Mouse (Mus musculus) heart, embryonic 10.5 days (tissue): ENCODE results near the gene Dnajb8. TPM values are rescaled to one million over a fixed set of nuclear protein-coding genes. Genes with fewer than 3 reads are reported as not detected.

Source experiments
- DNase-seq: peaks from one replicate; pipeline ENCODE4 v3.0.0-alpha.2; 2017; ENCODE audit warnings: low spot score
- H3K27ac ChIP-seq: fragments of 300-500 bp; sonication (generic); 2 replicates; pipeline ENCODE4 v1.5.1; 2016; ENCODE audit warnings: mild to moderate bottlenecking
- H3K27me3 ChIP-seq: fragments of 300-500 bp; sonication (generic); 2 replicates; pipeline ENCODE4 v1.6.1; 2016; ENCODE audit warnings: mild to moderate bottlenecking; ENCODE audit not compliant: poor library complexity, insufficient read depth, severe bottlenecking
- H3K36me3 ChIP-seq: fragments of 300-500 bp; sonication (generic); 2 replicates; pipeline ENCODE4 v1.6.1; 2016; ENCODE audit warnings: mild to moderate bottlenecking, moderate library complexity
- H3K4me1 ChIP-seq: fragments of 300-500 bp; sonication (generic); 2 replicates; pipeline ENCODE4 v1.6.1; 2016; ENCODE audit warnings: mild to moderate bottlenecking
- H3K4me3 ChIP-seq: fragments of 300-500 bp; sonication (generic); 2 replicates; pipeline ENCODE4 v1.5.1; 2016; ENCODE audit warnings: mild to moderate bottlenecking, moderate library complexity
- H3K9me3 ChIP-seq: fragments of 300-500 bp; sonication (generic); 2 replicates; pipeline ENCODE4 v1.6.1; 2016; ENCODE audit warnings: mild to moderate bottlenecking, moderate library complexity
- WGBS: fragments of 180-500 bp; shearing (Covaris S2); methylation state at CpG from one replicate; pipeline ENCODE4 v1.1.7; 2016; 5-methylcytosine and 5-hydroxymethylcytosine counted together
- polyA plus RNA-seq: library from polyadenylated mRNA; unstranded; fragments of >200 nt; fragmentation: Nextera tagmentation; extraction: Ambion mirVana; gene quantifications from 2 replicates; pipeline ENCODE4 v1.2.1, GENCODE M21; 2016

Dnajb8 gene
- polyA plus RNA-seq, 1 experiment from 2014 or later, result not detected

DNA sequence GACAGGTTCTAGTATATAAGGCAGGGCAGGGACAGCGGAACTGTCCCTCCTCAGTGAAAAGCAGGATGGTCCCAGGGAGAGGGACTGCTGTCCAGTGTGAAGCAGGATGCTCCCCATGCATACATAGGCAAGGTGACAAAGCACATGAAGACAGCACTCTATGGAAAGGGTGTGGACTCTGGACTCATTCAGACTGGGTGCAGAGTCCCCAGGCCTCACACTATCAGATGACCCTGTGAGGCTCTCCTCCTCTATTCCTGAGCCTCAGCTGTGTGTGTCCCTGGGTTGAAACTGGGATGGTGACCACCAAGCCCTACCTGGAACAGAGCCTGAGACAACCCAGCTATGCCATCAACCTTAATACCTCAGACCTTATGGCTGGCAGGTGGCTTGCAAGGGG, 29.3 kb downstream of the Dnajb8 start:
- H3K4me3 ChIP-seq, result no peak overlapping the region
- no peaks in the 10 kb centered on the region for H3K9me3 ChIP-seq
- H3K4me1 ChIP-seq, result peaks cover 60% of the 10 kb centered on the region
- WGBS, result 92% methylated on average over 1 of the region's 1 CpGs
- H3K36me3 ChIP-seq, result 0 out of 2 replicates have a peak, but pooled peaks cover under 1% of the 10 kb centered on the region
- peaks cover 37% of the 10 kb centered on the region for H3K27me3 ChIP-seq
- no peak for DNase-seq
- no peak overlapping the region for H3K27ac ChIP-seq

- peaks cover 4% of the 10 kb centered on the region for H3K36me3 ChIP-seq
- H3K4me1 ChIP-seq, result peaks cover 61% of the 10 kb centered on the region
- no peak overlapping the region for H3K4me3 ChIP-seq
- no peak overlapping the region for H3K27ac ChIP-seq
- 41% methylated on average over 7 of the region's 7 CpGs for WGBS
- peaks cover 35% of the 10 kb centered on the region for H3K27me3 ChIP-seq
- DNase-seq, result no peak
- H3K9me3 ChIP-seq, result no peaks in the 10 kb centered on the region
These were observed 29.9 kb downstream of the Dnajb8 start for GRCm38 (mm10) chr6:88251798-88252478.

DNA sequence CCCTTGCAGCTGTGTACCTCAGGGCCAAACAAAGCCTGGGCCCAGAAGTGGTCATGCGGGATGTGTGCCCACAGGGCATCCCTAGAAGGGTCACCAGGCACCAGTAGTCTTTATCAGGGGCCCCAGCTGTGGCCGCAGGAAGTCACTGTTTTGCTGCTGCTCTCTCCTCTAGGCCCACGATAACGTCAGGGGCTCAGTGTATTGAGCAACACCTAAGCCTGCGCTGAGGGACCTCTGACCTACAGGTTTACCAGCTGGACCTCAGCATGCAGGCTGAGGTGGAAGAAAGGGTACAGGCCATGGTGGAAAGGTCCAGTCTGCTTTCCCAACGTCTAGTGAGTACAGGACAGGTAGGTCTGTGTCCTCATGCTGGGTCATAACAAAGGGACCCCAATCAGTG, 32.0 kb downstream of the Dnajb8 start:
- Histone ChIP-seq H3K27ac (no peak overlapping the region), H3K4me1 (peaks cover 53% of the 10 kb centered on the region), H3K27me3 (peaks cover 35% of the 10 kb centered on the region), H3K36me3 (peaks cover 13% of the 10 kb centered on the region), H3K4me3 (no peak overlapping the region), H3K9me3 (no peaks in the 10 kb centered on the region)
- 47% methylated on average over 6 of the region's 6 CpGs for WGBS
- no peak for DNase-seq

DNA sequence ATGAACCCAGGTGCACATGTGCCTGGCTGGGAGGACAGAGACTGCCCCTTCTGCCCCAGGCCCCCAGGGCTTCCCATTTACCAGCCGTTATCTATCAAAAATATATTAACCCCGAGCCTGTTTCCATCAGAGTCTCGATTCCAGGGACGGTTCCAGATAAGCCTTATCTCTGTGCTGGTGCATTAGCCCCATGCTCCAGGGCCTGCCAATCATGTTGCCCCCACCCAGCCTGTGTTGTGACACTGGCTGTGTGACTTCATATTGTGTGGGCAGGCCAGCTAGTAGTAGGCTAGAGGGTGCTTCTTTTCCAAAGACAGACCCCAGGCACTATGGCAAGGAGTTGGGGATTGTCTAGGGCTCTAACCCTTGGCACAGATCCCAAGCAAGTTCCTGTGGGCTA, 33.4 kb downstream of the Dnajb8 start:
- WGBS, result 17% methylated on average over 4 of the region's 4 CpGs
- DNase-seq, result no peak
- peaks cover 25% of the 10 kb centered on the region for H3K27me3 ChIP-seq
- no peaks in the 10 kb centered on the region for H3K9me3 ChIP-seq
- H3K4me3 ChIP-seq, result no peak overlapping the region
- H3K36me3 ChIP-seq, result peaks cover 13% of the 10 kb centered on the region
- H3K4me1 ChIP-seq, result peaks cover 52% of the 10 kb centered on the region
- no peak overlapping the region for H3K27ac ChIP-seq

- no peak for DNase-seq
- peaks cover 40% of the 10 kb centered on the region for H3K4me1 ChIP-seq
- H3K9me3 ChIP-seq, result no peaks in the 10 kb centered on the region
- peaks cover 17% of the 10 kb centered on the region; the same call in 1 of the 2 replicates for H3K27me3 ChIP-seq
- H3K4me3 ChIP-seq, result no peak overlapping the region
- H3K36me3 ChIP-seq, result peaks cover 13% of the 10 kb centered on the region
- 80% methylated on average over 3 of the region's 3 CpGs for WGBS
- H3K27ac ChIP-seq, result no peak overlapping the region
These were observed 37.6 kb downstream of the Dnajb8 start for GRCm38 (mm10) chr6:88259621-88260020.

- no peak for DNase-seq
- no peak overlapping the region for H3K4me3 ChIP-seq
- H3K4me1 ChIP-seq, result peaks cover 31% of the 10 kb centered on the region
- no peak overlapping the region for H3K27ac ChIP-seq
- H3K27me3 ChIP-seq, result peaks cover 11% of the 10 kb centered on the region; the same call in 1 of the 2 replicates
- H3K9me3 ChIP-seq, result no peaks in the 10 kb centered on the region
- 74% methylated on average over 3 of the region's 3 CpGs for WGBS
- peaks cover 13% of the 10 kb centered on the region for H3K36me3 ChIP-seq
These were observed 38.6 kb downstream of the Dnajb8 start for GRCm38 (mm10) chr6:88260645-88261044.

DNA sequence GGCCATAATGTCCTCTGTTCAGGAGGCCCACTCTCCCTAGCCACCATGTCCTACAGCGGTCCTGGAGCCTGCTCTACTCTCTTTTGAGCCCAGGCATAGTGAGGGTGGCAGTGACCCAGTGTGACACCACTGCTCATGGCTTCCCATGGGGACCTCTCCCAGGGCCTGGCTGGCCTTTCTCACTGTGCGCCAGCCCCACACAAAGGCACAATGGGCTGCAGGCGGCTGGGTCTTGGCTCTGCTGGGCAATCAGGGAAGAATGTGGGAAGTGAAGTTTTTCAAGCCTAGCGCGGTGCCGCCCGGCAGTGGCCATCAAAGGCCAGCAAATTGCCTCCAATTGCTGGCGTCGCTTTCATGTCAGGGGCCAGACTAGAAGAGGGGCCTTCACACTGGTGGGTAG, 40.1 kb downstream of the Dnajb8 start:
- Histone ChIP-seq H3K27ac (0 out of 2 replicates have a peak overlapping the region, but pooled peaks have one; percentile 19), H3K36me3 (peaks cover 8% of the 10 kb centered on the region; the same call in 1 of the 2 replicates), H3K4me1 (peaks cover 20% of the 10 kb centered on the region), H3K9me3 (no peaks in the 10 kb centered on the region), H3K27me3 (peaks cover 9% of the 10 kb centered on the region; the same call in 1 of the 2 replicates), H3K4me3 (no peak overlapping the region)
- WGBS, result 57% methylated on average over 9 of the region's 9 CpGs
- DNase-seq, result no peak

DNA sequence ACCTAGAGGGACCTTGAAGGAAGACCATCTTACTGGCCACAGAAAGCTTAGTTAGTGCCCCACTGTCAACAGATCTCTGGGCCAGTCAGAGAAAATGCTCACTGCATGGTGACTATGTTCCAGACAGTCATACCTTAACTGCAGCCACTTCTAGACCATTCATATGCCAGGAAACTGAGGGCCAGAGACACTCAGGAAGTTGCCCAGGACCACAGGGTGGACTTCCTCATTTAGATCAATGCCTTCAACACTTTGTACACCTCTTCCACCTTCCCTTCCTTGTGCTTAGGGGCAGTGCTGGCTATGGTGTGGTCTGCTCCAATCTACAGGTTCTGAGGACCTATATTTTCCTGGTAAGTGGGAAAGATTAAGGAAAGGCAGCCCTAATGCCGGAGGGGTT, 43.3 kb downstream of the Dnajb8 start:
- Histone ChIP-seq H3K36me3 (no peaks in the 10 kb centered on the region), H3K4me3 (no peak overlapping the region), H3K27ac (no peak overlapping the region), H3K4me1 (peaks cover 31% of the 10 kb centered on the region), H3K27me3 (peaks cover 9% of the 10 kb centered on the region; the same call in 1 of the 2 replicates), H3K9me3 (no peaks in the 10 kb centered on the region)
- 77% methylated on average over 1 of the region's 1 CpGs for WGBS
- DNase-seq, result no peak

- peaks cover 9% of the 10 kb centered on the region; the same call in 1 of the 2 replicates for H3K27me3 ChIP-seq
- DNase-seq, result no peak
- no peaks in the 10 kb centered on the region for H3K9me3 ChIP-seq
- H3K4me3 ChIP-seq, result no peak overlapping the region
- no peaks in the 10 kb centered on the region for H3K36me3 ChIP-seq
- WGBS, result 71% methylated on average over 3 of the region's 3 CpGs
- H3K4me1 ChIP-seq, result peaks cover 31% of the 10 kb centered on the region
- H3K27ac ChIP-seq, result no peak overlapping the region
These were observed 44.0 kb downstream of the Dnajb8 start for GRCm38 (mm10) chr6:88266055-88266454.

- peaks cover 9% of the 10 kb centered on the region; the same call in 1 of the 2 replicates for H3K27me3 ChIP-seq
- no peak overlapping the region for H3K4me3 ChIP-seq
- no peaks in the 10 kb centered on the region for H3K36me3 ChIP-seq
- H3K27ac ChIP-seq, result no peak overlapping the region
- DNase-seq, result no peak
- WGBS, result 62% methylated on average over 3 of the region's 3 CpGs
- H3K9me3 ChIP-seq, result no peaks in the 10 kb centered on the region
- H3K4me1 ChIP-seq, result peaks cover 29% of the 10 kb centered on the region
These were observed 45.0 kb downstream of the Dnajb8 start for GRCm38 (mm10) chr6:88267068-88267467.

DNA sequence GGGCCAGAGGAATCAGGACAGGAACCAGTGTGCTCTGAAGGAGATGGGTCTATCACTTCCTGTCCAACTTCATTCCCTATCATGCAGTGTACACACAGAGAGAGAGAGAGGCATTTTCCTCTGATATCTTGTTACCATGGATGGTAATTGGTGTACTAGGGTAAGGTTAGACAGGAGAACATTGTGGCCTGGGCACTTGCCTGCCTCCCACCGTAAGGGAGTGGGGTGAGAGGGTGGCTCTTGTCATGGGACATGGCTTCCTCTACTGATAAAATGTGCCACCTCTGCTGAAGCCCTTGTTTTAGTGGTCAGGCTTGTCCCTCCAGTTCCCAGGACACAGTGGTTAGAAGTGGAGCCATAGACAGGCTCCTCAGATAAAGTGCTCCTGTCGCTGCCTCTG, 45.9 kb downstream of the Dnajb8 start:
- no peaks in the 10 kb centered on the region for H3K9me3 ChIP-seq
- H3K36me3 ChIP-seq, result no peaks in the 10 kb centered on the region
- WGBS, result 50% methylated on average over 2 of the region's 2 CpGs
- peaks cover 9% of the 10 kb centered on the region; the same call in 1 of the 2 replicates for H3K27me3 ChIP-seq
- no peak overlapping the region for H3K4me3 ChIP-seq
- H3K27ac ChIP-seq, result 0 out of 2 replicates have a peak overlapping the region, but pooled peaks have one; percentile 17
- DNase-seq, result no peak
- peaks cover 21% of the 10 kb centered on the region for H3K4me1 ChIP-seq

DNA sequence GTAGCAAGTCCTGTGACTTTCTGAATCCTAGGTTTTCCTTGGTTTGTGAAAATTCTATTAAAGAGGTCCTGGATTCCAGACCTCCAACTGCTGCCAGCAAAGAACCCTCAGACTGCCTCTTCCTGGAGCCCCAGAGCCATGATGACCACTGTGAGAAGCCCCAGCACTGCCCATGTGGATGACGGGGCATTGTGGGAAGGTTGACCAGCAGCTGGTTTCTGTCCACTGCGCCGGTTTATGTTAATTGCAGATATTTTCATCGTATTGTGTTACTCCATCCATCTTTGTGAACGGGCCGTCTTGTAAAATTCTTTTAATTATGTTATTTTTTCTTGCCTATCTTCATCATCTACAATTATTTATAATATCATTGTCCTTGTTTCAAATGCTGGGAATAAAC, 52.6 kb downstream of the Dnajb8 start:
- no peak overlapping the region for H3K27ac ChIP-seq
- no peaks in the 10 kb centered on the region for H3K36me3 ChIP-seq
- H3K9me3 ChIP-seq, result no peaks in the 10 kb centered on the region
- H3K27me3 ChIP-seq, result no peaks in the 10 kb centered on the region
- 91% methylated on average over 6 of the region's 6 CpGs for WGBS
- H3K4me1 ChIP-seq, result no peaks in the 10 kb centered on the region
- no peak overlapping the region for H3K4me3 ChIP-seq
- no peak for DNase-seq

GRCm38 (mm10) chr6:88276221-88276620, 54.2 kb downstream of the Dnajb8 start:
- H3K27me3 ChIP-seq, result no peaks in the 10 kb centered on the region

More at GRCm38 (mm10) chr6:88276221-88276620, 54.2 kb downstream of the Dnajb8 start:
- no peak overlapping the region for H3K4me3 ChIP-seq
- DNase-seq, result no peak
- no peaks in the 10 kb centered on the region for H3K9me3 ChIP-seq
- H3K27ac ChIP-seq, result no peak overlapping the region
- no peaks in the 10 kb centered on the region for H3K36me3 ChIP-seq
- WGBS, result 71% methylated on average over 4 of the region's 4 CpGs
- no peaks in the 10 kb centered on the region for H3K4me1 ChIP-seq
